Mouse (Mus musculus): Measurements from ENCODE around the gene Zar1. TPM values are rescaled to one million over a fixed set of nuclear protein-coding genes. Genes with fewer than 3 reads are reported as not detected.
"Not testable (repeated sequence)": the region's sequence is repeated elsewhere in the genome, so short reads cannot be mapped to it uniquely, and the experiment has no call there.

Zar1 gene
- polyA plus RNA-seq, 1 experiment, result not detected

- H3K27ac ChIP-seq (ENCODE audit: insufficient read depth, low read depth, low read length); H3K36me3 ChIP-seq (ENCODE audit: control insufficient read depth, insufficient read depth, low read length); H3K4me3 ChIP-seq (ENCODE audit: low read depth, low read length); H3K4me1 ChIP-seq (ENCODE audit: control insufficient read depth, insufficient read depth, insufficient read length, low read length): not testable (repeated sequence)
- H3K27me3 ChIP-seq (ENCODE audit: control insufficient read depth, insufficient read depth, low read length), result peaks cover 12% of the 10 kb centered on the region; the same call in 1 of the 2 replicates
- peak; percentile 37; the same call in 1 of the 2 replicates for TF ChIP-seq CTCF (IDR thresholded peaks at IDR 0.05; ENCODE audit: extremely low read depth, insufficient read length, insufficient replicate concordance, low read depth, low read length)
- WGBS, result 50% methylated on average over 7 of the region's 7 CpGs
Measured at GRCm38 (mm10) chr5:72586122-72586521, 5.1 kb upstream of the Zar1 start.

- not testable (repeated sequence) for H3K27ac ChIP-seq (ENCODE audit: insufficient read depth, low read depth, low read length); H3K4me1 ChIP-seq (ENCODE audit: control insufficient read depth, insufficient read depth, insufficient read length, low read length); H3K36me3 ChIP-seq (ENCODE audit: control insufficient read depth, insufficient read depth, low read length)
- peaks cover 23% of the 10 kb centered on the region for H3K27me3 ChIP-seq (ENCODE audit: control insufficient read depth, insufficient read depth, low read length)
- peak overlapping the region; percentile 48 for H3K4me3 ChIP-seq (ENCODE audit: low read depth, low read length)
- 7% methylated on average over 71 of the region's 73 CpGs for WGBS
Measured at GRCm38 (mm10) chr5:72580088-72580969, 725 bp downstream of the Zar1 start.

DNA sequence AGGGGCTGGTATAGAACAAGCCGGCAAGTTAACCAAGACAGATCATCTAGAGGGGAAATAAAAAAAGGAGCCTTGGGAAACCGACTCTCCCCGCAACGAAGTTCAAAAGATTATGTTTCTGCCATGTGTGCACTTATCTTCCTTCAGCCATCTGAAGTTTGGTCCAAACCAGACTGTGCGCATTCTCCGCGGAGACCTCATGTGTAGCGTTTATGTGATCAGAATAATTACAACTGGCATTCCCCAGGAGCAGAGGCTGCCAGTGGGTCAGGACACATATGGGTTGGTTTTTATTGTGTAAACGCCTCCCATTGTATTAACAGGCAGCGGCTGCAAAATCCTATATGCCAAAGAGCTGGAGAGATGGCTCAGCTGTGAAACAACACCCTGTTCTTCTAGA is 1.5 kb downstream of the Zar1 start:
- H3K27ac ChIP-seq (ENCODE audit: insufficient read depth, low read depth, low read length); H3K4me3 ChIP-seq (ENCODE audit: low read depth, low read length); H3K4me1 ChIP-seq (ENCODE audit: control insufficient read depth, insufficient read depth, insufficient read length, low read length); H3K36me3 ChIP-seq (ENCODE audit: control insufficient read depth, insufficient read depth, low read length): not testable (repeated sequence)
- peaks cover 23% of the 10 kb centered on the region for H3K27me3 ChIP-seq (ENCODE audit: control insufficient read depth, insufficient read depth, low read length)
- 80% methylated on average over 10 of the region's 10 CpGs for WGBS

DNA sequence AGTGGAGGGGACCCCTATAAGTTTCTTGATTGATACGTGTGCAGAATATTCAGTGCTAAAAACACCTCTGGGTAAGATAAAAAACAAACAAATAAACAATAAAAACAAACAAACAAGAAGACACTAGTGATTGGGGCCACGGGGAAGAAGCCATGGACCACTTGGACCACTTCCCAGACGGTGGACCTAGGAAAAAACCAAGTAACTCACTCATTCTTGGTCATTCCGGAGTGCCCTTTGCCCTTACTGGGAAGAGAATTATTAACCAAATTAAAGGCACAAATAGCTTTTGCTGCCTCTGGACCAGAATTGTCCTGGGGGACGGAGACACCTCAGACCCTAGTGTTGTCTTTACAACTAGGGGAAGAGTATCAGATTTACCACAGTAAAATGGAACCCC is 15.4 kb downstream of the Zar1 start:
- Histone ChIP-seq H3K4me3 (ENCODE audit: low read depth, low read length) (no peak overlapping the region), H3K36me3 (ENCODE audit: control insufficient read depth, insufficient read depth, low read length) (no peaks in the 10 kb centered on the region), H3K27ac (ENCODE audit: insufficient read depth, low read depth, low read length) (no peak overlapping the region), H3K27me3 (ENCODE audit: control insufficient read depth, insufficient read depth, low read length) (no peaks in the 10 kb centered on the region), H3K4me1 (ENCODE audit: control insufficient read depth, insufficient read depth, insufficient read length, low read length) (no peaks in the 10 kb centered on the region)
- 75% methylated on average over 5 of the region's 5 CpGs for WGBS
- no peak for TF ChIP-seq CTCF (IDR thresholded peaks at IDR 0.05; ENCODE audit: extremely low read depth, insufficient read length, insufficient replicate concordance, low read depth, low read length)
- TF ChIP-seq POLR2A (IDR thresholded peaks at IDR 0.05; ENCODE audit: low read depth, low read length), result no peak

GRCm38 (mm10) chr5:72563183-72563582 is 17.9 kb downstream of the Zar1 start:
- H3K4me3 ChIP-seq (ENCODE audit: low read depth, low read length); H3K27me3 ChIP-seq (ENCODE audit: control insufficient read depth, insufficient read depth, low read length); H3K27ac ChIP-seq (ENCODE audit: insufficient read depth, low read depth, low read length); H3K4me1 ChIP-seq (ENCODE audit: control insufficient read depth, insufficient read depth, insufficient read length, low read length); H3K36me3 ChIP-seq (ENCODE audit: control insufficient read depth, insufficient read depth, low read length): not testable (repeated sequence)
- 31% methylated on average over 2 of the region's 2 CpGs for WGBS

- 71% methylated on average over 3 of the region's 3 CpGs for WGBS
- Histone ChIP-seq H3K4me3 (ENCODE audit: low read depth, low read length) (no peak overlapping the region), H3K36me3 (ENCODE audit: control insufficient read depth, insufficient read depth, low read length) (peaks cover under 1% of the 10 kb centered on the region; the same call in 1 of the 2 replicates), H3K4me1 (ENCODE audit: control insufficient read depth, insufficient read depth, insufficient read length, low read length) (peaks cover 3% of the 10 kb centered on the region), H3K27me3 (ENCODE audit: control insufficient read depth, insufficient read depth, low read length) (no peaks in the 10 kb centered on the region), H3K27ac (ENCODE audit: insufficient read depth, low read depth, low read length) (no peak overlapping the region)
- TF ChIP-seq CTCF (IDR thresholded peaks at IDR 0.05; ENCODE audit: extremely low read depth, insufficient read length, insufficient replicate concordance, low read depth, low read length) (no peak), POLR2A (IDR thresholded peaks at IDR 0.05; ENCODE audit: low read depth, low read length) (no peak)
Measured at GRCm38 (mm10) chr5:72560976-72561628, 20.0 kb downstream of the Zar1 start.

DNA sequence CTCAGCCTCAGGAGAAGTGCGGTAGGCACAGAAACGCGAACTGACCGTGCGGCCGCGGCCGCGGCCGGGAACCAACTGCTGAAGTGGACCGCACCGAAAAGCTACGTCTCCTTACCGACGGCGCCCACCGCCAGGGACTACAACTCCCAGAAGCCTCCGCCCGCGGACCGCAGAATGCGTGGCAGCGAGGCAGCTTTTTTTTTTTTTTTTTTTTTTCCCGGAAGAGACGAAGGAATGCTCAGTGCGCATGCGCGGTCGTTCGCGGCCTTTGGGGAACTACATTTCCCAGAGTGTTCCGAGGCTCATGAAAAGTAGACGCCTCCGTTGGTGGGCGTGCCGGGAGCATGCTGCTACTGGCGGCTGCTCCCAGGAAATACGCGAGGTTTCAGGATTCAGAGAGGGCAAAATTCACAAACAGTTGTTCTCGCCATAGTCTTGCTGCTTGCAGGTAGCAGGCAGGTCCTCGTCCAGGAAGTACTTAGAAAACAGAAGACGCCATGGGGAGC is 21.5 kb downstream of the Zar1 start, which contains the start of gene Nfxl1:
Nfxl1 (minus strand) TSS at position 141 of the 506 bp plus-strand sequence.
- Histone ChIP-seq H3K36me3 (ENCODE audit: control insufficient read depth, insufficient read depth, low read length) (peaks cover 7% of the 10 kb centered on the region), H3K4me3 (ENCODE audit: low read depth, low read length) (peak within 1 kb of the TSS; percentile 96), H3K27ac (ENCODE audit: insufficient read depth, low read depth, low read length) (peak within 1 kb of the TSS; percentile 40), H3K27me3 (ENCODE audit: control insufficient read depth, insufficient read depth, low read length) (no peaks in the 10 kb centered on the region), H3K4me1 (ENCODE audit: control insufficient read depth, insufficient read depth, insufficient read length, low read length) (peaks cover 3% of the 10 kb centered on the region)
- under 1% methylated on average over 42 of the region's 42 CpGs for WGBS
- TF ChIP-seq CTCF (IDR thresholded peaks at IDR 0.05; ENCODE audit: extremely low read depth, insufficient read length, insufficient replicate concordance, low read depth, low read length) (no peak), POLR2A (IDR thresholded peaks at IDR 0.05; ENCODE audit: low read depth, low read length) (peak; percentile 79)

Data from small intestine, adult 2 months (tissue).